Mouse (Mus musculus): ENCODE data around the gene Armh2. TPM values are rescaled to one million over a fixed set of nuclear protein-coding genes. Genes with fewer than 3 reads are reported as not detected.
"Not testable (repeated sequence)": the region's sequence is repeated elsewhere in the genome, so short reads cannot be mapped to it uniquely, and the experiment has no call there.

Armh2 gene
- total RNA-seq, 2 experiments from 2014 or later = not detected

GRCm38 (mm10) chr13:24757820-24758564, 17.0 kb downstream of the Armh2 start:
- DNase-seq (ENCODE audit: low spot score in 2 of 2) = no peak

GRCm38 (mm10) chr13:24759451-24759850, 18.4 kb downstream of the Armh2 start:
- no peak for DNase-seq (ENCODE audit: low spot score in 2 of 2)

- DNase-seq (ENCODE audit: low spot score in 2 of 2) = no peak
Measured at GRCm38 (mm10) chr13:24760351-24760870, 19.4 kb downstream of the Armh2 start.

GRCm38 (mm10) chr13:24761083-24761402, 20.0 kb downstream of the Armh2 start:
- DNase-seq (ENCODE audit: low spot score in 2 of 2) = no peak

- DNase-seq (ENCODE audit: low spot score in 2 of 2) = peak; percentile 72 to 87
Measured at GRCm38 (mm10) chr13:24761403-24762227, 20.6 kb downstream of the Armh2 start, which contains the start of gene Gmnn. TSS of gene Gmnn (minus strand) at chr13:24761923.

GRCm38 (mm10) chr13:24762254-24762653, 21.2 kb downstream of the Armh2 start:
- no peak for DNase-seq (ENCODE audit: low spot score in 2 of 2)

- DNase-seq (ENCODE audit: low spot score in 2 of 2) = not testable (repeated sequence)
Measured at GRCm38 (mm10) chr13:24767809-24768208, 26.8 kb downstream of the Armh2 start.

- not testable (repeated sequence) for DNase-seq (ENCODE audit: low spot score in 2 of 2)
Measured at GRCm38 (mm10) chr13:24771482-24771881, 30.4 kb downstream of the Armh2 start.

GRCm38 (mm10) chr13:24776146-24776844, 35.3 kb downstream of the Armh2 start:
- peak; percentile 26 to 29 for DNase-seq (ENCODE audit: low spot score in 2 of 2)

- no peak for DNase-seq (ENCODE audit: low spot score in 2 of 2)
Measured at GRCm38 (mm10) chr13:24778026-24778425, 37.0 kb downstream of the Armh2 start.

- DNase-seq (ENCODE audit: low spot score in 2 of 2) = no peak
Measured at GRCm38 (mm10) chr13:24778706-24779380, 37.8 kb downstream of the Armh2 start.

- DNase-seq (ENCODE audit: low spot score in 2 of 2) = no peak
Measured at GRCm38 (mm10) chr13:24781916-24782315, 40.9 kb downstream of the Armh2 start.

- DNase-seq (ENCODE audit: low spot score in 2 of 2) = no peak
Measured at GRCm38 (mm10) chr13:24786014-24786490, 45.0 kb downstream of the Armh2 start.

GRCm38 (mm10) chr13:24787477-24787876, 46.4 kb downstream of the Armh2 start:
- DNase-seq (ENCODE audit: low spot score in 2 of 2) = no peak

GRCm38 (mm10) chr13:24791349-24791748, 50.3 kb downstream of the Armh2 start:
- DNase-seq (ENCODE audit: low spot score in 2 of 2) = no peak

GRCm38 (mm10) chr13:24792411-24793045, 51.5 kb downstream of the Armh2 start:
- DNase-seq (ENCODE audit: low spot score in 2 of 2) = no peak
